Mouse (Mus musculus) CH12.LX (cell line): ENCODE results near the gene Tc2n. TPM values are rescaled to one million over a fixed set of nuclear protein-coding genes. Genes with fewer than 3 reads are reported as not detected.
"Not testable (repeated sequence)": the region's sequence is repeated elsewhere in the genome, so short reads cannot be mapped to it uniquely, and the experiment has no call there.

Experiments
- DNase-seq: peaks from one replicate; pipeline ENCODE4 v3.0.0-alpha.2; 2013; ENCODE audit errors: extremely low read depth
- H3K27ac ChIP-seq: 2 replicates; pipeline ENCODE4 v1.5.1; 2012; ENCODE audit warnings: low read depth, mild to moderate bottlenecking, control low read depth, moderate library complexity; ENCODE audit not compliant: insufficient read depth
- H3K27me3 ChIP-seq: replicated peaks from 2 replicates; pipeline ENCODE3; 2012; ENCODE audit warnings: inconsistent platforms
- H3K36me3 ChIP-seq, 2 experiments: replicated peaks in 1 of 2; 2 replicates each; pipeline versions ENCODE3 to v1.6.1; 2012; ENCODE audit warnings: inconsistent platforms in 1 of 2, low read length in 1 of 2, mild to moderate bottlenecking in 1 of 2, mixed read lengths in 1 of 2, moderate library complexity in 1 of 2; ENCODE audit not compliant: control insufficient read depth in 1 of 2, insufficient read depth in 1 of 2
- H3K4me1 ChIP-seq, 2 experiments: 2 replicates each; pipeline ENCODE4 v1.6.1; 2012; ENCODE audit warnings: inconsistent platforms in 1 of 2, moderate library complexity in 1 of 2; ENCODE audit not compliant: insufficient read depth in 2 of 2, control insufficient read depth in 1 of 2
- H3K4me2 ChIP-seq: 2 replicates; pipeline ENCODE4 v1.6.1; 2012; ENCODE audit warnings: low read depth, mild to moderate bottlenecking, control low read depth; ENCODE audit not compliant: poor library complexity, insufficient read depth, severe bottlenecking
- H3K4me3 ChIP-seq, 3 experiments: fragments of 150-350 bp in 1 of 3; sonication (generic) in 1 of 3; replicated peaks in 1 of 3; 2 replicates each; pipeline versions ENCODE3 to v1.5.1; 2011 to 2012; ENCODE audit warnings: low read depth in 2 of 3, low read length in 2 of 3, mild to moderate bottlenecking in 2 of 3, moderate library complexity in 2 of 3, control low read depth in 1 of 3, improper control_type of control experiment in 1 of 3, inconsistent platforms in 1 of 3, mixed read lengths in 1 of 3; ENCODE audit not compliant: poor library complexity in 1 of 3
- H3K79me2 ChIP-seq: replicated peaks from 2 replicates; pipeline ENCODE4 v1.6.1; 2012; ENCODE audit warnings: mild to moderate bottlenecking, moderate library complexity; ENCODE audit not compliant: control insufficient read depth, poor library complexity, insufficient read depth, severe bottlenecking; ENCODE audit errors: extremely low read depth
- H3K9ac ChIP-seq: 2 replicates; pipeline ENCODE4 v1.6.1; 2012; ENCODE audit warnings: low read depth, mild to moderate bottlenecking, control low read depth, moderate library complexity; ENCODE audit not compliant: insufficient read depth
- H3K9me3 ChIP-seq: replicated peaks from 2 replicates; pipeline ENCODE3; 2012; ENCODE audit warnings: low read length, inconsistent platforms, mixed read lengths
- CTCF ChIP-seq, 2 experiments: IDR thresholded peaks in 1 of 2; conservative IDR thresholded peaks in 1 of 2; 2 replicates each; pipeline ENCODE4 v1.5.1; 2011 to 2012; ENCODE audit warnings: low read depth in 2 of 2, low read length in 2 of 2, improper control_type of control experiment in 1 of 2, inconsistent platforms in 1 of 2, mild to moderate bottlenecking in 1 of 2, moderate library complexity in 1 of 2
- RAD21 ChIP-seq: IDR thresholded peaks from 2 replicates; pipeline ENCODE4 v1.6.1; 2011; ENCODE audit warnings: low read depth, mild to moderate bottlenecking, low read length, improper control_type of control experiment, moderate library complexity
- SMC3 ChIP-seq: IDR thresholded peaks from 2 replicates; pipeline ENCODE4 v1.6.1; 2011; ENCODE audit warnings: low read depth, low read length, improper control_type of control experiment
- dilution Hi-C: fragments of 300-500 bp; cut with MboI; formaldehyde crosslinking; loops from 2 replicates; pipeline ENCODE4 v1.14.3; 2020; ENCODE audit warnings: low sequenced_read_pairs; ENCODE audit not compliant: extremely low pct_unique_long_range_greater_than_20kb, extremely low pct_ligation_motif_present
- in situ Hi-C: fragments of 300-500 bp; cut with MboI; formaldehyde crosslinking; loops from 3 replicates; pipeline ENCODE4 v1.14.3; 2019; ENCODE audit warnings: low sequenced_read_pairs, low pct_ligation_motif_present, low pct_unique_long_range_greater_than_20kb, mixed read lengths
- polyA plus RNA-seq: library from polyadenylated mRNA; unstranded; fragments of >175 nt; gene quantifications from 2 replicates; pipeline ENCODE4 v1.2.1, GENCODE M21; 2012; ENCODE audit warnings: low read depth; ENCODE audit not compliant: insufficient read length
- total RNA-seq, 2 experiments: library from RNA; depleted of rRNA; stranded (reverse); fragments of 300-350 nt in 1 of 2; fragments of >200 nt in 1 of 2; gene quantifications; 2 replicates each; pipeline ENCODE4 v1.2.3; 2012 to 2014

Gene Tc2n
- total and polyA plus RNA-seq, 3 experiments: under 0.01 to 0.10 TPM; not detected in 1

DNA sequence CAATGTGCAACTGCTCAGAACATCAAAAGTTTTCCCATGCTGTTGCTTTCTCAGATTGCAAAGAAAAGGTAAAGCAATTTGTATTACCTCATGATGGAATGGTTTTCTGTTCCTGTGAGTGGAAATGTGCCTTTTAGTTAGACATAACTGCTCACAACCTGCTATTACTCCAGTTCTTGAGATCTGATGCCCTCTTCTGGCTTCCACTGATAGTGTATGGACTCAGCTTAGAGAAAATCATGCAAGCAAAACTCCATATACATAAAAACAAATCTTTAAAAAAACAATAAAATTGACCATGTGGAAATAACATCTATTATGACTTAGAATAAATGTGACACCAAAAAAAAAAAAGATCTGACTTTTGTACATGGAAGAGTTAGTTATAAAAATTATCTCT lies 111.7 kb downstream of the Tc2n start:
- H3K27ac ChIP-seq, H3K79me2 ChIP-seq, H3K9me3 ChIP-seq, H3K4me1 ChIP-seq, H3K4me2 ChIP-seq, in situ Hi-C loops, H3K9ac ChIP-seq, H3K36me3 ChIP-seq, dilution Hi-C loops, H3K4me3 ChIP-seq, DNase-seq: not testable (repeated sequence)
- TF ChIP-seq RAD21 (peak; percentile 22), SMC3 (0 out of 2 replicates have a peak, but pooled peaks have one; percentile 9), CTCF (conservative IDR thresholded peaks at IDR 0.05 in 1 of 2, IDR thresholded peaks at IDR 0.05 in 1 of 2; ENCODE audit: low read depth in 2 of 2, low read length in 2 of 2) (peak in 1 of 2 experiments; percentile 25; a peak in 2 of 4 replicates)
- peaks cover 20% of the 10 kb centered on the region for H3K27me3 ChIP-seq

Other genes starting within 250 kb of the Tc2n start
- 0.46 and 3.2 TPM in 2 replicates for gene Fbln5, start 100.5 kb upstream of the Tc2n start, total RNA-seq (2012; rRNA removed)
- 0.11 and 0.12 TPM in 2 replicates for gene Fbln5, start 100.5 kb upstream of the Tc2n start, total RNA-seq (2014; rRNA removed)
- gene Fbln5, start 100.5 kb upstream of the Tc2n start, polyA plus RNA-seq: 0.04 and 0.11 TPM in 2 replicates
- gene Trip11, start 194.7 kb upstream of the Tc2n start, total RNA-seq (2012; rRNA removed): 12.8 and 13.3 TPM in 2 replicates
- 5.1 and 5.5 TPM in 2 replicates for gene Trip11, start 194.7 kb upstream of the Tc2n start, total RNA-seq (2014; rRNA removed)
- 8.0 and 10.4 TPM in 2 replicates for gene Trip11, start 194.7 kb upstream of the Tc2n start, polyA plus RNA-seq
- gene Atxn3, start 239.7 kb upstream of the Tc2n start, total RNA-seq (2012; rRNA removed): 10.8 and 11.2 TPM in 2 replicates
- 24.4 and 25.8 TPM in 2 replicates for gene Atxn3, start 239.7 kb upstream of the Tc2n start, total RNA-seq (2014; rRNA removed)
- gene Atxn3, start 239.7 kb upstream of the Tc2n start, polyA plus RNA-seq: 19.9 and 21.8 TPM in 2 replicates